Mouse (Mus musculus) C2C12 (cell line): ENCODE data around the gene Elp5.

ENCODE experiments used
- CTCF ChIP-seq: IDR thresholded peaks from one replicate; pipeline ENCODE4 v1.5.1; 2011; ENCODE audit not compliant: control insufficient read depth, insufficient read depth, insufficient read length
- MAX ChIP-seq: IDR thresholded peaks from one replicate; pipeline ENCODE4 v1.6.1; 2011; ENCODE audit warnings: mild to moderate bottlenecking, control low read depth
- MYOD1 ChIP-seq: IDR thresholded peaks from one replicate; pipeline ENCODE4 v1.6.1; 2011; ENCODE audit warnings: low read depth; ENCODE audit not compliant: control insufficient read depth, insufficient read length

GRCm38 (mm10) chr11:69945216-69945615, 37.1 kb downstream of the Elp5 start:
- TF ChIP-seq CTCF (no peak), MAX (no peak), MYOD1 (no peak)
